Mouse (Mus musculus) central nervous system, embryonic 14 days (tissue): ENCODE data around the gene Zfp974. TPM values are rescaled to one million over a fixed set of nuclear protein-coding genes. Genes with fewer than 3 reads are reported as not detected.

Source experiments
- polyA plus RNA-seq: library from polyadenylated mRNA; depleted of rRNA; stranded (reverse); fragments of >200 nt; gene quantifications from 2 replicates; pipeline ENCODE4 v1.2.3, GENCODE M21; 2012; rRNA removed

Gene Zfp974
- polyA plus RNA-seq, result 7.6 and 8.2 TPM in 2 replicates

GRCm38 (mm10) chr7:27928818-27929695 lies at the start of gene Zfp974:
Gene Zfp974 (minus strand): TSS chr7:27929460.

Other genes starting within 250 kb of the Zfp974 start
- gene Zfp607b, start 240.1 kb downstream of the Zfp974 start, polyA plus RNA-seq, result 6.6 and 8.8 TPM in 2 replicates
- gene Zfp60, start 198.1 kb downstream of the Zfp974 start, polyA plus RNA-seq, result 31.6 and 40.7 TPM in 2 replicates
- gene Zfp626, start 122.3 kb downstream of the Zfp974 start, polyA plus RNA-seq, result 3.3 and 4.0 TPM in 2 replicates
- gene Zfp59, start 90.9 kb downstream of the Zfp974 start, polyA plus RNA-seq, result 5.3 and 6.1 TPM in 2 replicates
- 1.2 and 1.3 TPM in 2 replicates for gene Zfp607a, start 71.9 kb downstream of the Zfp974 start, polyA plus RNA-seq
- gene Zfp780b, start 49.7 kb upstream of the Zfp974 start, polyA plus RNA-seq, result 7.2 and 7.5 TPM in 2 replicates
- 3.0 and 3.4 TPM in 2 replicates for gene Zfp850, start 84.7 kb upstream of the Zfp974 start, polyA plus RNA-seq
- gene Psmc4, start 120.6 kb upstream of the Zfp974 start, polyA plus RNA-seq, result 249 and 270 TPM in 2 replicates
- 0.18 and 0.24 TPM in 2 replicates for gene Fcgbp, start 141.8 kb upstream of the Zfp974 start, polyA plus RNA-seq
- 0.04 and 0.05 TPM in 2 replicates for gene 9530053A07Rik, start 200.0 kb upstream of the Zfp974 start, polyA plus RNA-seq
- 244 and 245 TPM in 2 replicates for gene Fbl, start 240.2 kb upstream of the Zfp974 start, polyA plus RNA-seq